Mouse (Mus musculus) hematopoietic multipotent progenitor cell, adult 10-12 weeks (in vitro differentiated cells): ENCODE results near the gene Hey2. TPM values are rescaled to one million over a fixed set of nuclear protein-coding genes. Genes with fewer than 3 reads are reported as not detected.

Source experiments
- polyA plus RNA-seq: library from polyadenylated mRNA; stranded (reverse); fragments of >175 nt; gene quantifications from 2 replicates; pipeline ENCODE4 v1.2.3, GENCODE M21; 2012; ENCODE audit warnings: low replicate concordance

The Hey2 gene
- 0.06 TPM in 1 of 2 replicates, not detected in the other for polyA plus RNA-seq

GRCm38 (mm10) chr10:30842643-30843437, at the start of gene Hey2:
Gene Hey2, minus strand, starts transcription at chr10:30842801.

GRCm38 (mm10) chr10:30802681-30803586, 39.7 kb downstream of the Hey2 start, which contains the start of gene Ncoa7:
Gene Ncoa7, minus strand, starts transcription at chr10:30803326.

Other genes with a start within 250 kb of the Hey2 start
- gene Trmt11, start 242.1 kb downstream of the Hey2 start, polyA plus RNA-seq = 1.0 and 1.4 TPM in 2 replicates
- 14.7 and 23.5 TPM in 2 replicates for gene Hint3, start 213.2 kb downstream of the Hey2 start, polyA plus RNA-seq
- 12.3 and 28.2 TPM in 2 replicates for gene Ncoa7, start 39.5 kb downstream of the Hey2 start, polyA plus RNA-seq